Mouse (Mus musculus) bone marrow, adult 2 months (tissue): ENCODE results near the gene Ankrd49. TPM values are rescaled to one million over a fixed set of nuclear protein-coding genes. Genes with fewer than 3 reads are reported as not detected.

Source experiments
- H3K27ac ChIP-seq: fragments of 200-500 bp; 2 replicates; pipeline ENCODE4 v1.5.1; 2012; ENCODE audit warnings: low read depth, mild to moderate bottlenecking, control low read depth, inconsistent platforms, low read length; ENCODE audit not compliant: control insufficient read depth, poor library complexity, insufficient read depth
- H3K4me1 ChIP-seq: fragments of 200-500 bp; 2 replicates; pipeline ENCODE4 v1.6.1; 2011; ENCODE audit warnings: low read length; ENCODE audit not compliant: control insufficient read depth, insufficient read depth
- H3K4me3 ChIP-seq: fragments of 200-500 bp; replicated peaks from 2 replicates; pipeline ENCODE3; 2011; ENCODE audit warnings: mild to moderate bottlenecking, low read depth, low read length, control low read depth; ENCODE audit not compliant: control insufficient read depth
- CTCF ChIP-seq: fragments of 200-500 bp; IDR thresholded peaks from 2 replicates; pipeline ENCODE4 v1.5.1; 2011; ENCODE audit warnings: low read length, control low read depth; ENCODE audit not compliant: control insufficient read depth, insufficient read depth
- POLR2A ChIP-seq: fragments of 200-500 bp; IDR thresholded peaks from 2 replicates; pipeline ENCODE4 v1.6.1; 2011; ENCODE audit warnings: low read depth, mild to moderate bottlenecking, control low read depth, low read length, borderline replicate concordance; ENCODE audit not compliant: control insufficient read depth
- WGBS: fragments of 180-500 bp; shearing (Covaris S2); methylation state at CpG from one replicate; pipeline ENCODE4 v1.1.7; 2018; 5-methylcytosine and 5-hydroxymethylcytosine counted together
- polyA plus RNA-seq: library from polyadenylated mRNA; stranded (reverse); fragments of >200 nt; gene quantifications from 2 replicates; pipeline ENCODE4 v1.2.4, GENCODE M21; 2011; ENCODE audit warnings: low replicate concordance; ENCODE audit not compliant: missing spikeins, insufficient read depth, insufficient read length

Gene Ankrd49
- polyA plus RNA-seq = 9.0 and 13.5 TPM in 2 replicates

- H3K4me3 ChIP-seq = peak within 1 kb of the TSS; percentile 96
- WGBS = under 1% methylated on average over 62 of the region's 62 CpGs
- no peaks in the 10 kb centered on the region for H3K4me1 ChIP-seq
- H3K27ac ChIP-seq = peak within 1 kb of the TSS; percentile 83
- TF ChIP-seq CTCF = no peak; the same call in 1 of the 2 replicates
- TF ChIP-seq POLR2A = peak; percentile 68; the same call in 1 of the 2 replicates
These were observed at the start of gene Ankrd49, which contains the start of gene Mre11a for GRCm38 (mm10) chr9:14784039-14785002. Gene Ankrd49 (minus strand): TSS chr9:14784856. Gene Mre11a (plus strand): TSS chr9:14784654.

- Histone ChIP-seq H3K4me3 (no peak overlapping the region), H3K27ac (no peak overlapping the region), H3K4me1 (peaks cover 1% of the 10 kb centered on the region; the same call in 1 of the 2 replicates)
- WGBS = 75% methylated on average over 5 of the region's 5 CpGs
- peak; percentile 71 for TF ChIP-seq CTCF
- TF ChIP-seq POLR2A = no peak
These were observed 47.4 kb upstream of the Ankrd49 start for GRCm38 (mm10) chr9:14832046-14832445.

- WGBS = 83% methylated on average over 2 of the region's 2 CpGs
- no peak for TF ChIP-seq POLR2A
- TF ChIP-seq CTCF = no peak
These were observed 43.2 kb upstream of the Ankrd49 start for GRCm38 (mm10) chr9:14827875-14828274.

GRCm38 (mm10) chr9:14824840-14825239 is 40.2 kb upstream of the Ankrd49 start:
- H3K4me3 ChIP-seq = no peak overlapping the region
- 89% methylated on average over 5 of the region's 5 CpGs for WGBS
- H3K4me1 ChIP-seq = no peaks in the 10 kb centered on the region
- H3K27ac ChIP-seq = no peak overlapping the region
- TF ChIP-seq POLR2A = no peak
- TF ChIP-seq CTCF = no peak

More at GRCm38 (mm10) chr9:14827875-14828274, 43.2 kb upstream of the Ankrd49 start:
- Histone ChIP-seq H3K4me3 (no peak overlapping the region), H3K27ac (no peak overlapping the region), H3K4me1 (no peaks in the 10 kb centered on the region)

- Histone ChIP-seq H3K27ac (no peak overlapping the region), H3K4me3 (no peak overlapping the region), H3K4me1 (no peaks in the 10 kb centered on the region)
- TF ChIP-seq CTCF (no peak), POLR2A (no peak)
These were observed 36.7 kb upstream of the Ankrd49 start for GRCm38 (mm10) chr9:14821396-14821795.

- H3K27ac ChIP-seq = no peak overlapping the region
- WGBS = 92% methylated on average over 5 of the region's 5 CpGs
- no peak overlapping the region for H3K4me3 ChIP-seq
- TF ChIP-seq CTCF (no peak), POLR2A (no peak)
- H3K4me1 ChIP-seq = no peaks in the 10 kb centered on the region
These were observed 25.5 kb upstream of the Ankrd49 start for GRCm38 (mm10) chr9:14810111-14810510.

GRCm38 (mm10) chr9:14806786-14807185 is 22.1 kb upstream of the Ankrd49 start:
- no peaks in the 10 kb centered on the region for H3K4me1 ChIP-seq
- H3K4me3 ChIP-seq = no peak overlapping the region
- no peak overlapping the region for H3K27ac ChIP-seq
- 91% methylated on average over 1 of the region's 1 CpGs for WGBS
- TF ChIP-seq CTCF (no peak), POLR2A (no peak)

GRCm38 (mm10) chr9:14805714-14806113 is 21.1 kb upstream of the Ankrd49 start:
- H3K27ac ChIP-seq = no peak overlapping the region
- H3K4me1 ChIP-seq = no peaks in the 10 kb centered on the region
- 55% methylated on average over 2 of the region's 2 CpGs for WGBS
- H3K4me3 ChIP-seq = no peak overlapping the region
- TF ChIP-seq CTCF = no peak
- TF ChIP-seq POLR2A = no peak
